Mouse (Mus musculus) lung, adult 2 months (tissue): Measurements from ENCODE around the gene Rai14.

Experiments used
- CTCF ChIP-seq: fragments of 200-500 bp; IDR thresholded peaks from 2 replicates; pipeline ENCODE4 v1.5.1; 2011; ENCODE audit warnings: mild to moderate bottlenecking, low read length, control low read depth; ENCODE audit not compliant: insufficient read depth
- POLR2A ChIP-seq: fragments of 200-500 bp; IDR thresholded peaks from 2 replicates; pipeline ENCODE4 v1.6.1; 2011; ENCODE audit warnings: low read depth, mild to moderate bottlenecking, control low read depth, low read length, borderline replicate concordance; ENCODE audit errors: extremely low read depth

DNA sequence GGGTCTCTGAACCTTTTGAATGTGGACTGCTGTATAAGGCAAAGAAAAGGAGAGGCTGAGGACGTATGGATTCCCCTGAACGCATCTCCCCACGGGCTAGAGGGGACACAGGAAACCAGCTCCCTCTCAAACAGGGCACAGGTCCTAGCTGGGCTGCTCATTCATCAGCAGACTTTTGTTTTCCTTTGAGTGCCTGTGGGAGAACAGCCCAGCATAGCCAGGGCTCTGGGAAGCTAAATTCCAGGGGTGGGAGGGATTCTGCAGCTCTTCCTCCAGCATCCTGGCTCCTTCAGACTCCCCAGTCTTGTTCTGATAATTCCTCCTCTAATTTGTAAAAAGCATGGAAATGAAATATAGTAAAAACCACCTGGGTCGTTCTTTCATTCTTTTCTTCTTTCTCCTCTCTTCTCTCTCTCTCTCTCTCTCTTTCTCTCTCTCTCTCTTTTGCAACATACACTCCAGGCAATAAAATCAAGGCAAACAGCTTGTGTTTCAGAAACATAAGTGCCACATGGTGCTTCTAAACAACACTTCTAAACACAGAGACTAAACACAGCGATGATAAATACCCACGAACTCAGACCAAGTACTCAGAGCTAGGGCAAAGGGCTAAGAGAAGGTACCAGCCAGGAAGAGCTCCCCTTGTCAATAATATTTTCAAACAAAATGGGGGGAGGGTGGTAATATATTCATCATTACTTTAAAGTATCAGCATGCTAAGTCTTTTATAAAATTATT, 65.9 kb downstream of the Rai14 start:
- TF ChIP-seq POLR2A (no peak), CTCF (no peak)
